Mouse (Mus musculus) testis, adult 2 months (tissue): ENCODE data around the gene Spaca4. TPM values are rescaled to one million over a fixed set of nuclear protein-coding genes. Genes with fewer than 3 reads are reported as not detected.

Source experiments
- H3K27ac ChIP-seq: fragments of 200-500 bp; 2 replicates; pipeline ENCODE4 v1.5.1; 2012; ENCODE audit warnings: low read depth, low read length; ENCODE audit not compliant: control insufficient read depth, insufficient read depth
- H3K27me3 ChIP-seq: fragments of 200-500 bp; 2 replicates; pipeline ENCODE4 v1.6.1; 2012; ENCODE audit warnings: mild to moderate bottlenecking, low read length, moderate library complexity; ENCODE audit not compliant: control insufficient read depth, insufficient read depth
- H3K36me3 ChIP-seq: fragments of 200-500 bp; 2 replicates; pipeline ENCODE4 v1.6.1; 2012; ENCODE audit warnings: mild to moderate bottlenecking, low read length; ENCODE audit not compliant: control insufficient read depth, insufficient read depth
- H3K4me1 ChIP-seq: fragments of 200-500 bp; 2 replicates; pipeline ENCODE4 v1.6.1; 2012; ENCODE audit warnings: low read length; ENCODE audit not compliant: control insufficient read depth, insufficient read depth
- H3K4me3 ChIP-seq: fragments of 200-500 bp; 2 replicates; pipeline ENCODE4 v1.5.1; 2012; ENCODE audit warnings: low read depth, mild to moderate bottlenecking, low read length, moderate library complexity, mixed read lengths; ENCODE audit not compliant: control insufficient read depth
- CTCF ChIP-seq: fragments of 200-500 bp; IDR thresholded peaks from 2 replicates; pipeline ENCODE4 v1.5.1; 2012; ENCODE audit warnings: low read depth, mild to moderate bottlenecking, inconsistent platforms, low read length, moderate library complexity; ENCODE audit not compliant: control insufficient read depth, insufficient read depth, insufficient replicate concordance
- POLR2A ChIP-seq: fragments of 200-500 bp; IDR thresholded peaks from 2 replicates; pipeline ENCODE4 v1.6.1; 2012; ENCODE audit warnings: low read depth, mild to moderate bottlenecking, inconsistent platforms, low read length, moderate library complexity; ENCODE audit not compliant: control insufficient read depth
- polyA plus RNA-seq: library from polyadenylated mRNA; depleted of rRNA; stranded (reverse); fragments of >200 nt; gene quantifications from 2 replicates; pipeline ENCODE4 v1.2.3, GENCODE M21; 2012

Spaca4 gene
- polyA plus RNA-seq, 1 experiment: 614 TPM

GRCm38 (mm10) chr7:45721642-45722347, 3.8 kb downstream of the Spaca4 start:
- no peak overlapping the region for H3K27ac ChIP-seq
- H3K36me3 ChIP-seq: no peaks in the 10 kb centered on the region
- H3K4me1 ChIP-seq: peaks cover 8% of the 10 kb centered on the region
- TF ChIP-seq CTCF (no peak), POLR2A (no peak)
- no peaks in the 10 kb centered on the region for H3K27me3 ChIP-seq
- peak overlapping the region; percentile 80 for H3K4me3 ChIP-seq

GRCm38 (mm10) chr7:45721234-45721571, 4.4 kb downstream of the Spaca4 start:
- Histone ChIP-seq H3K36me3 (no peaks in the 10 kb centered on the region), H3K27me3 (no peaks in the 10 kb centered on the region), H3K4me3 (no peak overlapping the region), H3K27ac (no peak overlapping the region), H3K4me1 (peaks cover 8% of the 10 kb centered on the region)
- no peak for TF ChIP-seq POLR2A
- no peak for TF ChIP-seq CTCF

GRCm38 (mm10) chr7:45720413-45721233, 5.0 kb downstream of the Spaca4 start, which contains the start of gene Fam83e:
TSS of gene Fam83e (plus strand) at chr7:45721212.
- H3K27ac ChIP-seq: no peak within 1 kb of the TSS
- TF ChIP-seq POLR2A: no peak
- TF ChIP-seq CTCF: no peak

GRCm38 (mm10) chr7:45719738-45720412, 5.7 kb downstream of the Spaca4 start:
- H3K27me3 ChIP-seq: no peaks in the 10 kb centered on the region
- H3K27ac ChIP-seq: no peak overlapping the region
- H3K4me3 ChIP-seq: no peak overlapping the region
- no peak for TF ChIP-seq POLR2A
- TF ChIP-seq CTCF: no peak
- H3K36me3 ChIP-seq: no peaks in the 10 kb centered on the region
- peaks cover 9% of the 10 kb centered on the region for H3K4me1 ChIP-seq

More at GRCm38 (mm10) chr7:45720413-45721233, 5.0 kb downstream of the Spaca4 start, which contains the start of gene Fam83e:
- Histone ChIP-seq H3K4me3 (peak within 1 kb of the TSS; percentile 29; the same call in 1 of the 2 replicates), H3K27me3 (no peaks in the 10 kb centered on the region), H3K4me1 (peaks cover 7% of the 10 kb centered on the region), H3K36me3 (no peaks in the 10 kb centered on the region)

GRCm38 (mm10) chr7:45719180-45719579, 6.4 kb downstream of the Spaca4 start:
- H3K36me3 ChIP-seq: no peaks in the 10 kb centered on the region
- H3K4me3 ChIP-seq: no peak overlapping the region
- H3K27me3 ChIP-seq: no peaks in the 10 kb centered on the region
- no peak overlapping the region for H3K27ac ChIP-seq
- H3K4me1 ChIP-seq: peaks cover 15% of the 10 kb centered on the region
- TF ChIP-seq CTCF (no peak), POLR2A (no peak)

- H3K27me3 ChIP-seq: no peaks in the 10 kb centered on the region
- TF ChIP-seq CTCF (no peak), POLR2A (no peak)
- peak overlapping the region; percentile 36 for H3K27ac ChIP-seq
- H3K36me3 ChIP-seq: peaks cover 2% of the 10 kb centered on the region
- peak overlapping the region; percentile 94 for H3K4me3 ChIP-seq
- H3K4me1 ChIP-seq: peaks cover 16% of the 10 kb centered on the region
These were observed 7.3 kb downstream of the Spaca4 start for GRCm38 (mm10) chr7:45718331-45718730.

GRCm38 (mm10) chr7:45717918-45718297, 7.7 kb downstream of the Spaca4 start, which contains the start of gene Sphk2:
TSS of gene Sphk2 (minus strand) at chr7:45718002.
- TF ChIP-seq POLR2A (peak; percentile 98), CTCF (no peak)
- Histone ChIP-seq H3K4me1 (peaks cover 16% of the 10 kb centered on the region), H3K27ac (peak within 1 kb of the TSS; percentile 92), H3K4me3 (peak within 1 kb of the TSS; percentile 94), H3K36me3 (peaks cover 4% of the 10 kb centered on the region), H3K27me3 (no peaks in the 10 kb centered on the region)
